Mouse (Mus musculus) hindbrain, embryonic 15.5 days (tissue): ENCODE data around the gene Col4a3. TPM values are rescaled to one million over a fixed set of nuclear protein-coding genes. Genes with fewer than 3 reads are reported as not detected.

Experiments used
- ATAC-seq: fragments of 200-750 bp; cut with Nextera tagmentation; 2 replicates; pipeline ENCODE4 v1.8.0; 2017; ENCODE audit warnings: low read depth, moderate number of reproducible peaks, moderate TSS enrichment; ENCODE audit not compliant: low FRiP score
- H3K27ac ChIP-seq: fragments of 300-500 bp; sonication (generic); replicated peaks from 2 replicates; pipeline ENCODE4 v1.5.1; 2015; ENCODE audit warnings: mild to moderate bottlenecking, inconsistent platforms
- H3K27me3 ChIP-seq: fragments of 300-500 bp; sonication (generic); 2 replicates; pipeline ENCODE4 v1.6.1; 2015; ENCODE audit warnings: control low read depth, inconsistent platforms
- H3K36me3 ChIP-seq: fragments of 300-500 bp; sonication (generic); 2 replicates; pipeline ENCODE4 v1.6.1; 2015; ENCODE audit warnings: control low read depth, inconsistent platforms
- H3K4me1 ChIP-seq: fragments of 300-500 bp; sonication (generic); replicated peaks from 2 replicates; pipeline ENCODE4 v1.6.1; 2015; ENCODE audit warnings: control low read depth, inconsistent platforms
- H3K4me2 ChIP-seq: fragments of 300-500 bp; sonication (generic); 2 replicates; pipeline ENCODE4 v1.6.1; 2015; ENCODE audit warnings: moderate library complexity, mild to moderate bottlenecking, inconsistent platforms
- H3K4me3 ChIP-seq: fragments of 300-500 bp; sonication (generic); 2 replicates; pipeline ENCODE4 v1.5.1; 2015; ENCODE audit warnings: mild to moderate bottlenecking, inconsistent platforms
- H3K9ac ChIP-seq: fragments of 300-500 bp; sonication (generic); 2 replicates; pipeline ENCODE4 v1.6.1; 2015; ENCODE audit warnings: inconsistent platforms
- H3K9me3 ChIP-seq: fragments of 300-500 bp; sonication (generic); 2 replicates; pipeline ENCODE4 v1.6.1; 2016; ENCODE audit warnings: control low read depth, inconsistent platforms
- WGBS: fragments of 180-500 bp; shearing (Covaris S2); methylation state at CpG from one replicate; pipeline ENCODE4 v1.1.7; 2015; 5-methylcytosine and 5-hydroxymethylcytosine counted together
- polyA plus RNA-seq: library from polyadenylated mRNA; unstranded; fragments of >200 nt; fragmentation: Nextera tagmentation; extraction: Ambion mirVana; gene quantifications from 2 replicates; pipeline ENCODE4 v1.2.1, GENCODE M21; 2015

Col4a3 gene
- polyA plus RNA-seq = 0.26 and 0.28 TPM in 2 replicates

- peak; percentile 48; the same call in 1 of the 2 replicates for ATAC-seq
- peak within 1 kb of the TSS; percentile 37 for H3K4me3 ChIP-seq
- no peak within 1 kb of the TSS for H3K27ac ChIP-seq
- peaks cover 12% of the 10 kb centered on the region for H3K4me1 ChIP-seq
- peaks cover 10% of the 10 kb centered on the region; the same call in 1 of the 2 replicates for H3K27me3 ChIP-seq
- peak within 1 kb of the TSS; percentile 72 for H3K4me2 ChIP-seq
- WGBS = 3% methylated on average over 34 of the region's 34 CpGs
- H3K9me3 ChIP-seq = no peaks in the 10 kb centered on the region
- no peaks in the 10 kb centered on the region for H3K36me3 ChIP-seq
- H3K9ac ChIP-seq = no peak within 1 kb of the TSS
Measured at GRCm38 (mm10) chr1:82586713-82587399, at the start of gene Col4a3, which contains the start of gene Col4a4. TSS of gene Col4a3 (plus strand) at chr1:82586921. TSS of gene Col4a4 (minus strand) at chr1:82586849.

GRCm38 (mm10) chr1:82537848-82538247, 48.9 kb upstream of the Col4a3 start:
- Histone ChIP-seq H3K9me3 (no peaks in the 10 kb centered on the region), H3K27ac (no peak overlapping the region), H3K4me2 (no peak overlapping the region), H3K9ac (no peak overlapping the region), H3K4me1 (peaks cover 8% of the 10 kb centered on the region; the same call in 1 of the 2 replicates), H3K27me3 (no peaks in the 10 kb centered on the region), H3K4me3 (no peak overlapping the region), H3K36me3 (no peaks in the 10 kb centered on the region)
- no peak for ATAC-seq
- 65% methylated on average over 3 of the region's 3 CpGs for WGBS

- WGBS = 83% methylated on average over 5 of the region's 5 CpGs
- Histone ChIP-seq H3K4me1 (peaks cover 8% of the 10 kb centered on the region; the same call in 1 of the 2 replicates), H3K4me3 (no peak overlapping the region), H3K27ac (no peak overlapping the region), H3K9ac (no peak overlapping the region), H3K9me3 (no peaks in the 10 kb centered on the region), H3K27me3 (no peaks in the 10 kb centered on the region), H3K36me3 (no peaks in the 10 kb centered on the region), H3K4me2 (no peak overlapping the region)
- no peak for ATAC-seq
Measured at GRCm38 (mm10) chr1:82540056-82540455, 46.7 kb upstream of the Col4a3 start.

- Histone ChIP-seq H3K4me3 (no peak overlapping the region), H3K4me2 (no peak overlapping the region), H3K36me3 (no peaks in the 10 kb centered on the region), H3K9me3 (no peaks in the 10 kb centered on the region), H3K27me3 (no peaks in the 10 kb centered on the region), H3K27ac (no peak overlapping the region), H3K4me1 (no peaks in the 10 kb centered on the region), H3K9ac (no peak overlapping the region)
- 75% methylated on average over 2 of the region's 2 CpGs for WGBS
- ATAC-seq = no peak
Measured at GRCm38 (mm10) chr1:82543934-82544333, 42.8 kb upstream of the Col4a3 start.

GRCm38 (mm10) chr1:82544419-82545185, 42.1 kb upstream of the Col4a3 start:
- no peaks in the 10 kb centered on the region for H3K9me3 ChIP-seq
- H3K27me3 ChIP-seq = no peaks in the 10 kb centered on the region
- 60% methylated on average over 6 of the region's 6 CpGs for WGBS
- H3K36me3 ChIP-seq = no peaks in the 10 kb centered on the region
- no peak overlapping the region for H3K4me3 ChIP-seq
- no peak overlapping the region for H3K9ac ChIP-seq
- ATAC-seq = no peak
- H3K4me1 ChIP-seq = no peaks in the 10 kb centered on the region
- H3K27ac ChIP-seq = no peak overlapping the region
- H3K4me2 ChIP-seq = no peak overlapping the region

GRCm38 (mm10) chr1:82545199-82545960, 41.3 kb upstream of the Col4a3 start:
- no peak overlapping the region for H3K4me3 ChIP-seq
- H3K9ac ChIP-seq = no peak overlapping the region
- no peak overlapping the region for H3K4me2 ChIP-seq
- H3K36me3 ChIP-seq = no peaks in the 10 kb centered on the region
- no peaks in the 10 kb centered on the region for H3K27me3 ChIP-seq
- WGBS = 77% methylated on average over 8 of the region's 8 CpGs
- ATAC-seq = no peak
- H3K4me1 ChIP-seq = no peaks in the 10 kb centered on the region
- H3K9me3 ChIP-seq = no peaks in the 10 kb centered on the region
- H3K27ac ChIP-seq = no peak overlapping the region

- WGBS = 44% methylated on average over 6 of the region's 6 CpGs
Measured at GRCm38 (mm10) chr1:82554443-82554850, 32.3 kb upstream of the Col4a3 start.

GRCm38 (mm10) chr1:82554889-82555288, 31.8 kb upstream of the Col4a3 start:
- 0 out of 2 replicates have a peak, but pooled peaks have one; percentile 23 for ATAC-seq
- Histone ChIP-seq H3K27ac (no peak overlapping the region), H3K4me2 (no peak overlapping the region), H3K36me3 (no peaks in the 10 kb centered on the region), H3K27me3 (no peaks in the 10 kb centered on the region), H3K9ac (no peak overlapping the region), H3K9me3 (no peaks in the 10 kb centered on the region), H3K4me1 (no peaks in the 10 kb centered on the region), H3K4me3 (no peak overlapping the region)
- WGBS = 83% methylated on average over 5 of the region's 5 CpGs

More at GRCm38 (mm10) chr1:82554443-82554850, 32.3 kb upstream of the Col4a3 start:
- Histone ChIP-seq H3K27me3 (no peaks in the 10 kb centered on the region), H3K4me2 (no peak overlapping the region), H3K4me3 (no peak overlapping the region), H3K36me3 (no peaks in the 10 kb centered on the region), H3K9ac (no peak overlapping the region), H3K4me1 (no peaks in the 10 kb centered on the region), H3K27ac (no peak overlapping the region), H3K9me3 (no peaks in the 10 kb centered on the region)
- ATAC-seq = peak; percentile 75

GRCm38 (mm10) chr1:82560223-82560622, 26.5 kb upstream of the Col4a3 start:
- Histone ChIP-seq H3K4me2 (no peak overlapping the region), H3K27me3 (no peaks in the 10 kb centered on the region), H3K9ac (no peak overlapping the region), H3K9me3 (no peaks in the 10 kb centered on the region), H3K4me3 (no peak overlapping the region), H3K36me3 (no peaks in the 10 kb centered on the region), H3K27ac (no peak overlapping the region), H3K4me1 (no peaks in the 10 kb centered on the region)
- 77% methylated on average over 4 of the region's 4 CpGs for WGBS
- ATAC-seq = no peak

GRCm38 (mm10) chr1:82569405-82569804, 17.3 kb upstream of the Col4a3 start:
- Histone ChIP-seq H3K9me3 (no peaks in the 10 kb centered on the region), H3K27me3 (no peaks in the 10 kb centered on the region), H3K4me2 (no peak overlapping the region), H3K27ac (no peak overlapping the region), H3K4me1 (no peaks in the 10 kb centered on the region), H3K4me3 (no peak overlapping the region), H3K9ac (no peak overlapping the region), H3K36me3 (no peaks in the 10 kb centered on the region)
- no peak for ATAC-seq
- 93% methylated on average over 4 of the region's 4 CpGs for WGBS

GRCm38 (mm10) chr1:82571758-82572157, 15.0 kb upstream of the Col4a3 start:
- WGBS = 80% methylated on average over 1 of the region's 1 CpGs
- H3K9ac ChIP-seq = no peak overlapping the region
- ATAC-seq = no peak
- no peaks in the 10 kb centered on the region for H3K4me1 ChIP-seq
- H3K36me3 ChIP-seq = no peaks in the 10 kb centered on the region
- no peaks in the 10 kb centered on the region for H3K9me3 ChIP-seq
- H3K27ac ChIP-seq = no peak overlapping the region
- no peak overlapping the region for H3K4me2 ChIP-seq
- H3K4me3 ChIP-seq = no peak overlapping the region
- H3K27me3 ChIP-seq = no peaks in the 10 kb centered on the region

GRCm38 (mm10) chr1:82575681-82576080, 11.0 kb upstream of the Col4a3 start:
- 89% methylated on average over 3 of the region's 3 CpGs for WGBS
- H3K4me2 ChIP-seq = no peak overlapping the region
- H3K4me1 ChIP-seq = no peaks in the 10 kb centered on the region
- H3K9me3 ChIP-seq = no peaks in the 10 kb centered on the region
- ATAC-seq = no peak
- no peaks in the 10 kb centered on the region for H3K36me3 ChIP-seq
- no peaks in the 10 kb centered on the region for H3K27me3 ChIP-seq
- no peak overlapping the region for H3K27ac ChIP-seq
- no peak overlapping the region for H3K9ac ChIP-seq
- H3K4me3 ChIP-seq = no peak overlapping the region
